Mouse (Mus musculus) cerebellum, adult 18-20 months (tissue): ENCODE measurements around the gene Abhd15.

Experiments used
- DNase-seq, 2 experiments: peaks; one replicate each; pipeline ENCODE4 v3.0.0; 2021

Gene Abhd15

DNA sequence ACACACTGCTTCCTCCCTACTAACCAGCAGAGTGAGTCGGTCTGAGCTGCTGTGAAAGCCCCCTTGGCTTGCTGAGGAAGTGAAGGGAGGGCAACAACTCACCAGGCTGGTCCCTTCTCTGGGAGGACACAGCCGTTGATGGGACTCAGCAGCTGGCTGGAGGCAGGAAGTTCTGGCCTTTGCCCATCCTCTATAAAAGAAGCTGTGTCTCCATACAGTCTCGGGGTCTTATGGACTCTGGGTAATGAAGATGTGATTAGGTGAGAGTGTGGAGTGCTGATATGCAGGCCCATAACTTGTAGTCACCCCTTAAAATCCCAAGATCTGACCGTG is 20.6 kb upstream of the Abhd15 start:
- no peak for DNase-seq

DNA sequence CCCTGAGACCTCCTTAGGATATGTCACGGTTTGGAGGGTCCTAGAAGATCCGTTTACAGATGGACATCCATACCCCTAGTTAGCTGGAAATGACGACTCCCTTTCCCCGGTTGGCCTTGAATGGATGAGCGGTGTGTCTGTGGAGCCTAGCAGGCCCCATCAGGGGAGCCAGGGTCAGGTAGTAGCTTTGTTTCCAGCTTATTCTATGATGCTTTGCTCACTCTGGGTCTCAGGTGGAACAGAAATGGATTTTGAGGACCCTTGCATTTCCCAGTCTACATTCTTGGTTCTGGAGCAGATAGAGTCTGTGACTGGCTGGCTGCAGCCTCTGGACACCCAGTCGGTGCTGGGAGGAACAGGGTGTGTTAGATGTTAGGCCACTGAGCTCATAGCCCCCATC is 20.1 kb upstream of the Abhd15 start:
- DNase-seq = no peak

DNA sequence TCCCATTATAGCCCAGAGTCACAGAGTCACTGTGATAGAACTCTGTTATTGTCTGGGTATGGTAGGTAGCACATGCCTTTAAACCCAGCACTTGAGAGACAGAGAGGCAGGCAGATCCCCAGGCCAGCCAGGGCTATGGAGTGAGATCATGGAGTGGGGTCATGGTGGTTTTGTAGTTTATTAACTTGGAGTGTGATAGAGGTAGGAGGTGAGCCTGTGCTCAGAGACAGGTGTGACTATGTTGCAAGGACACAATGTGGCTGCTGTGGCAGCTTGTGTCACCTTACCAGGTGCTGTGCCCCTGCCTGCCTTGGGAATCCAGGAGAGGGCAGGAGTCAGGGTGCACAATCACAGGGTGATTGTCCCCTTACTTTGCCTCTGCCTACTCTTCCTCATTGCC is 19.4 kb upstream of the Abhd15 start:
- DNase-seq = no peak

DNA sequence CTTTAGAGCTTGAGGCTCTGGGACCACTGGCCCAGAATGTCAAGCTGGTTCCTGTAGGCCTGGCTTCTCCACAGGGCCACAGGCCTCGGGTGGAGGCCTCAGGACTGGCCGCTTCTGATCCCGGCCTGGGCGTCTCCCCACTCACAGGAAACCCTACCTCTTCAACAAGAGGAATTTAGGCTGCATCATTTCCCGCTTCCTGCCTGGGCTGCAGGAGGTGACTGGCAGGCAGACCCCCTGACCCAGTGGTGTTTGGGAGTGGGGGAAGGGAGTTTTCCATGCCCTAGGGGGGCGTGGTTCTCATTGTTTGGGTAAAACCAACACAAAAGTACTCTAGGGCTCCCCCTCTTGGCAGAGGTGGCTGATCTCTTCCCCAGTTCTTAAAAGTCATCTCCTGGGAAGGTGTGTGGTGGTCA is 17.6 kb upstream of the Abhd15 start:
- peak in 1 of 2 experiments; percentile 51 for DNase-seq

DNA sequence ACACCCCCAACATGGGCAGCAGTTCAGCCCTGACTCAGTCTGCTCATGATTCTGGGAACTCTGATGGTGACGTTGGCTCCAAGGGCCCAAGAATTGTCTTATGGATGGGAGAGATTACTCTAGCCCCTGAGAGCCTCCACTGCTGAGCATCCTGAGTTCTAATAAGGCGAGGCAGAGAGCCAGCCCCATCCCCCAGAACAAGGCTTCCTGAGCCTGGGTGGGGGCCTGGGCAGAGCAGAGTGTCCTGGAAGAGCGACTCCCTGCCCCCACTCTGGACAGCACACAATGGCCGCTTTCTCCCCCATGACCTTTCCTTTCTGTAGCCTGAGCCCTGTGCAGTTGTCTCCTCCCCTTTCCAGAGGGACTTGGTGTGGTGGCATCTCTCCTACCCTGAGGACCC is 17.1 kb upstream of the Abhd15 start:
- peak in 1 of 2 experiments; percentile 46 for DNase-seq

- DNase-seq = peak in 1 of 2 experiments; percentile 46
These were observed 16.4 kb upstream of the Abhd15 start for GRCm38 (mm10) chr11:77498261-77499139.

DNA sequence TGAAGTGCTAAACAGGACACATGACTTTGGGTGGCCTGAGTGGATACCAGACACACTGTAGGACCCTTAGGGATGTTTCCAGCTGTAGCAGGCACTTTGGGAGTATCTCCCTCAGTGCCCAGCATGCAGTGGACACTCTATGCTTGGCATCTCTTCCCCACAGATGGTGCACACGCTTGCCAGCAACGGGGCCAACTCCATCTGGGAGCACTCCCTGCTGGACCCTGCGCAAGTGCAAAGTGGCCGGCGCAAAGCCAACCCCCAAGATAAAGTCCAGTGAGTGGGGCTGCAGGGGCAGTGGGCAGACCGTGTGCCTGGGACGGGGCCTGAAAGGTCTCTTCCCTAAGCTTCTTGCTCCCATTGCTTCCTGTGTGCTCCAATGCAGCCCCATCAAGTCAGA is 15.6 kb upstream of the Abhd15 start:
- DNase-seq = peak; percentile 85 to 87

GRCm38 (mm10) chr11:77500361-77501325 is 14.3 kb upstream of the Abhd15 start:
- DNase-seq = peak; percentile 39 to 47

DNA sequence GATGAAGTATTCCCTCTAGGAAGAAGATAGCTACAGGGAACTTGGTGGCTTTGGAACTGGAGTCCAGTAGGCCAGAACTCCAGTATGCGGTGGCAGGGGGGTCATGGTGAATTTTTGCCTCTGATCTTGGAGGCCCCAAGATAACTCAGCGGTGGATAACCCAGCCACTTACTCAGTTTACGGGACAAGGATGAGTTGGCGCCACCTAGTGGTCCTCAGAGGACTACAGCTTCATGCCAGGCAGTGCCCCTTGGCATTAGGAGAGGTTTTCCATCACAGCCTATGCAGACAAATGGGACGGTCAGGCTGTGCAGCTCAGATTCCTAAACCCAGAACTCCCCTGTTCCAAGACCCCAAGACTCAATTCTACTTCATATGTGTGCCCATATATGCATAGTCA is 13.5 kb upstream of the Abhd15 start:
- DNase-seq = peak; percentile 83 to 88

GRCm38 (mm10) chr11:77501971-77502370 is 12.9 kb upstream of the Abhd15 start:
- DNase-seq = peak in 1 of 2 experiments; percentile 21

- DNase-seq = peak in 1 of 2 experiments; percentile 3
These were observed 12.4 kb upstream of the Abhd15 start for GRCm38 (mm10) chr11:77502481-77502880.

DNA sequence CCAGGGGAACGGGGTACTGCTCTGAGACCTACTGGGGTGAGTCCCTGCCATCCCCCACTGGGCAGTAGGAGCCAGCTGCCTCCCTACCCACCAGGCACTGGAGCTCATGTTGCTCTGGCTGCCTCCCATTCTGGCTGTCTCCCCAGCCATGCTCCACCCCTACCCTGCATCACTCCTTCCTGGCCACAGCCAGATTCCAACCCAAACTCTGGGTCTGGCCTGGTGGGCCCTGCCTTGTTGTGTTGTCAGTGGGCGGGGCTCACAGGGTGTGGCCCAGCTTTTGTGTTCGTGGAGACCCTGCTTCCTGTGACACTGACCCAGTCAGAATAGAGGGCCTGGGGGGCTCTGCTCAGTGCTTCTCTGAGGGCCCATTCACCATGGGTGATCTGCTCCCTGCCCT is 11.4 kb upstream of the Abhd15 start:
- DNase-seq = peak in 1 of 2 experiments; percentile 21

- DNase-seq = peak in 1 of 2 experiments; percentile 5
These were observed 10.5 kb upstream of the Abhd15 start for GRCm38 (mm10) chr11:77504377-77504776.

GRCm38 (mm10) chr11:77505291-77505980 is 9.5 kb upstream of the Abhd15 start:
- peak in 1 of 2 experiments; percentile 10 for DNase-seq

DNA sequence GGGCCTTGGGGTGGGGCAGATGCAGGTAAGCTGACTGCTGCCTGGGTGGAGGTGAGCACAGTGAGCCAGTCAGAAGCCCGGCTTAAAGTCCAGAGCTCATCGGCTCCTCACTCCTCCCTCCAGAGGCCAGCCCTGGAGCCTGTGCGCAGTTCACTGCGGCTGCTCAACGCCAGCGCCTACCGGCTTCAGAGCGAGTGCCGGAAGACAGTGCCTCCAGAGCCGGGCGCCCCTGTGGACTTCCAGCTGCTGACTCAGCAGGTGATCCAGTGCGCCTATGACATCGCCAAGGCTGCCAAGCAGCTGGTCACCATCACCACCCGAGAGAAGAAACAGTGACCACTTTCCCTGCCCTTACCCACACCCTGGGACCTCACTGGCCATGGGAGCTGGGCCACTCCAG is 8.6 kb upstream of the Abhd15 start:
- peak in 1 of 2 experiments; percentile 18 for DNase-seq

DNA sequence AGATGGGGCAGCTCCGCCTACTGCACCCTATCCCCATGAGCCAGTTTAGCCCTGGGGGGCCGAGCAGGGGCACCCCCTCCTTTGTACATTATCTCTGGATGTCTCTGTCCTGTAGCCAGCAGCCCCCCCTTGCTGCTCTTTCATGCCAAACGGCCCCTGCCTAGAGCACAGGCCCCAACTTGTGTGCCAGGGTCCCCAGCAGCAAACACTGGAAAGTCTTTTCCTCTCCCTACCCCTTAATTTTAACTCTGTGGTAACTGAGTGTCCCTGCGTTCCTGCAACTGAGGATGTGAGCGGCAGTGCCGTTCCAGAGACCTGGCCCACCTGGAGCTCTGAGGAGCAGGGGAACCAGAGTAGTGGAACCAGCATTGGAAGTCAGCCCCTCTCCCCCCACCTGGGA is 8.0 kb upstream of the Abhd15 start:
- DNase-seq = peak; percentile 9 to 10

DNA sequence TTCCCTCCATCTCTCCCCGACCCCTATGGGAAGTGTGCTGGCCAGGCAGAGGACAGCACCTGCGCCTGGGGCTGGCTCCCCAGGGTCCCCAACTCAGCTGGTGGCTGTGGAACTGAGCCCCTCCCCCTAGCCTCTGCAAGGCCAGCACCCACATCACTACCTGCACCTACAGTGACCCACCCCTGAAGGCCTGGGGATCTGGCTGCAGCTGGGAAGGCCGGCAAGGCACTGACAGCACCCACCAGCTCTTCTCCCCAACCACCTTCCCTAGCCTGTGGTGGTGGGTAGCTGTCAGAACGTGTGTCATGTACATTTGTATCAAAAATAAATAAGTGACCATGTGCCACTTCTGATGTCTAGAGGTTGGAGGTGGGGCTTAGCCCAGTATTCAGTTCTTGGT is 7.5 kb upstream of the Abhd15 start:
- peak; percentile 12 to 15 for DNase-seq

- peak; percentile 73 to 86 for DNase-seq
These were observed 6.6 kb upstream of the Abhd15 start for GRCm38 (mm10) chr11:77508068-77509021.

- no peak for DNase-seq
These were observed 3.6 kb upstream of the Abhd15 start for GRCm38 (mm10) chr11:77511336-77511735.

- DNase-seq = peak; percentile 76 to 86
These were observed 1.8 kb upstream of the Abhd15 start for GRCm38 (mm10) chr11:77512891-77513810.

DNA sequence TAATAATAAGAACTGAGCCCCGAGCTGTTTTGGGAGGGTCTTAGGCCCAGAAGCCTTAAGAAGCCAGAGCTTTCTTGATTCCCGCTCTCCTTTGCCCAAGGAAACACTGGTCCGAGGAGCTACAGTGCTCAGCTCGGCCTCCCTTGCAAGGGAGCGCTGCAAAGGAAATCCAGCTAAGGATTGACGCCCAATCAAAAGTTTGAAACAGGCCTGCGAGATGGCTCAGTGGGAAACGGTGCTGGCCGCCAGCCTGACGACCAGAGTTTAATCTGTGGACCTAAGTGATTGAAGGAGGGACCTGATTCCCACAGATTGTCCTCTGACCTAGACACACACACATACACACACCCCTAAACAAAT is 1.1 kb upstream of the Abhd15 start:
- DNase-seq = peak in 1 of 2 experiments; percentile 17
